Mouse (Mus musculus) limb, embryonic 14.5 days (tissue): ENCODE measurements at regions not wholly inside any gene's neighbourhood (a gene's known extent, or its start where the extent isn't known, plus 50 kb on each side); places are given as distances from the start of the nearest gene placed in this dataset.
A peak's percentile ranks its signal among the peaks of the same experiment; 100 is the strongest.

Source experiments
- ATAC-seq: fragments of 200-750 bp; cut with Nextera tagmentation; 2 replicates; pipeline ENCODE4 v1.8.0; 2017; ENCODE audit warnings: low read depth, moderate number of reproducible peaks, moderate TSS enrichment; ENCODE audit not compliant: low FRiP score
- DNase-seq: peaks from one replicate; pipeline ENCODE4 v3.0.0-alpha.2; 2015; ENCODE audit warnings: low spot score
- H3K27ac ChIP-seq: fragments of 300-500 bp; sonication (generic); replicated peaks from 2 replicates; pipeline ENCODE4 v1.5.1; 2014; ENCODE audit warnings: low read depth, mild to moderate bottlenecking, low read length, moderate library complexity, mixed read lengths
- H3K27me3 ChIP-seq: fragments of 300-500 bp; sonication (generic); 2 replicates; pipeline ENCODE4 v1.6.1; 2014; ENCODE audit warnings: low read length, mixed read lengths; ENCODE audit not compliant: control insufficient read depth, insufficient read depth
- H3K36me3 ChIP-seq: fragments of 300-500 bp; sonication (generic); 2 replicates; pipeline ENCODE4 v1.6.1; 2014; ENCODE audit warnings: mild to moderate bottlenecking, low read length, moderate library complexity, mixed read lengths; ENCODE audit not compliant: control insufficient read depth, insufficient read depth
- H3K4me1 ChIP-seq: fragments of 300-500 bp; sonication (generic); 2 replicates; pipeline ENCODE4 v1.6.1; 2014; ENCODE audit warnings: antibody characterized with exemption, low read length, mixed read lengths; ENCODE audit not compliant: control insufficient read depth, insufficient read depth
- H3K4me2 ChIP-seq: fragments of 300-500 bp; sonication (generic); replicated peaks from 2 replicates; pipeline ENCODE4 v1.6.1; 2014; ENCODE audit warnings: low read depth, mild to moderate bottlenecking, low read length, moderate library complexity; ENCODE audit not compliant: severe bottlenecking
- H3K4me3 ChIP-seq: fragments of 300-500 bp; sonication (generic); replicated peaks from 2 replicates; pipeline ENCODE4 v1.5.1; 2014; ENCODE audit warnings: low read length
- H3K9ac ChIP-seq: fragments of 300-500 bp; sonication (generic); 2 replicates; pipeline ENCODE4 v1.6.1; 2014; ENCODE audit warnings: mild to moderate bottlenecking, low read depth, low read length, moderate library complexity; ENCODE audit not compliant: severe bottlenecking
- H3K9me3 ChIP-seq: fragments of 300-500 bp; sonication (generic); 2 replicates; pipeline ENCODE4 v1.6.1; 2016; ENCODE audit warnings: low read length; ENCODE audit not compliant: control insufficient read depth
- POLR2A ChIP-seq: fragments of 200-500 bp; IDR thresholded peaks from 2 replicates; pipeline ENCODE4 v1.8.0; 2012; ENCODE audit warnings: inconsistent platforms, mild to moderate bottlenecking, moderate library complexity, borderline replicate concordance; ENCODE audit not compliant: insufficient read depth, insufficient read length; ENCODE audit errors: extremely low read depth
- WGBS: fragments of 180-500 bp; shearing (Covaris S2); extraction: QIAGEN DNeasy Blood & Tissue Kit; methylation state at CpG from one replicate; pipeline ENCODE4 v1.1.7; 2014; 5-methylcytosine and 5-hydroxymethylcytosine counted together

- Histone ChIP-seq H3K9me3 (no peaks in the 10 kb centered on the region), H3K4me3 (no peak overlapping the region), H3K4me2 (no peak overlapping the region), H3K27me3 (no peaks in the 10 kb centered on the region), H3K27ac (no peak overlapping the region), H3K9ac (no peak overlapping the region), H3K4me1 (peaks cover 4% of the 10 kb centered on the region; the same call in 1 of the 2 replicates), H3K36me3 (no peaks in the 10 kb centered on the region)
- WGBS: 78% methylated on average over 10 of the region's 10 CpGs
- DNase-seq (no peak), ATAC-seq (no peak)
- no peak for TF ChIP-seq POLR2A
Observed at GRCm38 (mm10) chr2:169357400-169357799, 230.1 kb downstream of the Gm11011 start.

GRCm38 (mm10) chr2:169351547-169351946 is 236.0 kb downstream of the Gm11011 start:
- Histone ChIP-seq H3K9me3 (no peaks in the 10 kb centered on the region), H3K9ac (no peak overlapping the region), H3K4me1 (no peaks in the 10 kb centered on the region), H3K27ac (no peak overlapping the region), H3K27me3 (no peaks in the 10 kb centered on the region), H3K4me2 (no peak overlapping the region), H3K4me3 (no peak overlapping the region), H3K36me3 (no peaks in the 10 kb centered on the region)
- ATAC-seq: no peak
- no peak for TF ChIP-seq POLR2A
- DNase-seq: no peak
- WGBS: 86% methylated on average over 7 of the region's 7 CpGs

GRCm38 (mm10) chr2:169346107-169346506 is 241.4 kb downstream of the Gm11011 start:
- Histone ChIP-seq H3K9ac (no peak overlapping the region), H3K36me3 (no peaks in the 10 kb centered on the region), H3K4me3 (no peak overlapping the region), H3K9me3 (no peaks in the 10 kb centered on the region), H3K27ac (no peak overlapping the region), H3K27me3 (no peaks in the 10 kb centered on the region), H3K4me2 (no peak overlapping the region), H3K4me1 (no peaks in the 10 kb centered on the region)
- 47% methylated on average over 10 of the region's 10 CpGs for WGBS
- ATAC-seq (no peak), DNase-seq (peak; percentile 20)
- TF ChIP-seq POLR2A: no peak

GRCm38 (mm10) chr2:169319521-169319920 is 268.0 kb downstream of the Gm11011 start:
- no peak overlapping the region for H3K9ac ChIP-seq
- WGBS: 82% methylated on average over 5 of the region's 5 CpGs

GRCm38 (mm10) chr2:169314396-169314930 is 273.1 kb downstream of the Gm11011 start:
- no peak for TF ChIP-seq POLR2A
- H3K4me2 ChIP-seq: no peak overlapping the region

More at GRCm38 (mm10) chr2:169319521-169319920, 268.0 kb downstream of the Gm11011 start:
- Histone ChIP-seq H3K36me3 (no peaks in the 10 kb centered on the region), H3K27ac (no peak overlapping the region), H3K9me3 (no peaks in the 10 kb centered on the region), H3K4me1 (no peaks in the 10 kb centered on the region), H3K4me3 (no peak overlapping the region), H3K4me2 (no peak overlapping the region), H3K27me3 (no peaks in the 10 kb centered on the region)
- no peak for TF ChIP-seq POLR2A
- ATAC-seq (no peak), DNase-seq (no peak)

GRCm38 (mm10) chr2:169311821-169312220 is 275.7 kb downstream of the Gm11011 start:
- no peaks in the 10 kb centered on the region for H3K9me3 ChIP-seq
- H3K4me2 ChIP-seq: no peak overlapping the region
- no peak for ATAC-seq
- no peak overlapping the region for H3K27ac ChIP-seq
- WGBS: 73% methylated on average over 12 of the region's 12 CpGs
- no peak for TF ChIP-seq POLR2A
- H3K4me1 ChIP-seq: no peaks in the 10 kb centered on the region
- no peak overlapping the region for H3K9ac ChIP-seq
- DNase-seq: no peak
- H3K4me3 ChIP-seq: no peak overlapping the region
- H3K27me3 ChIP-seq: no peaks in the 10 kb centered on the region
- H3K36me3 ChIP-seq: no peaks in the 10 kb centered on the region

More at GRCm38 (mm10) chr2:169314396-169314930, 273.1 kb downstream of the Gm11011 start:
- DNase-seq (no peak), ATAC-seq (no peak)
- Histone ChIP-seq H3K9ac (no peak overlapping the region), H3K4me1 (no peaks in the 10 kb centered on the region), H3K27me3 (no peaks in the 10 kb centered on the region), H3K36me3 (no peaks in the 10 kb centered on the region), H3K27ac (no peak overlapping the region), H3K4me3 (no peak overlapping the region), H3K9me3 (no peaks in the 10 kb centered on the region)
- WGBS: 39% methylated on average over 2 of the region's 2 CpGs
